Mouse (Mus musculus): ENCODE data around the gene Gm14403.
"Not testable (repeated sequence)": the region's sequence is repeated elsewhere in the genome, so short reads cannot be mapped to it uniquely, and the experiment has no call there.

- TF ChIP-seq CTCF, EP300 (IDR thresholded peaks at IDR 0.05): not testable (repeated sequence)
Measured at GRCm38 (mm10) chr2:177472261-177472660, 25.8 kb upstream of the Gm14403 start.
